Mouse (Mus musculus) liver, embryonic 12.5 days (tissue): ENCODE data around the gene Ccdc141. TPM values are rescaled to one million over a fixed set of nuclear protein-coding genes. Genes with fewer than 3 reads are reported as not detected.

Source experiments
- ATAC-seq: fragments of 200-750 bp; cut with Nextera tagmentation; 2 replicates; pipeline ENCODE4 v1.8.0; 2017; ENCODE audit warnings: moderate number of reproducible peaks, mild to moderate bottlenecking, moderate library complexity
- H3K27ac ChIP-seq: fragments of 300-500 bp; sonication (generic); 2 replicates; pipeline ENCODE4 v1.5.1; 2016; ENCODE audit warnings: mild to moderate bottlenecking
- H3K27me3 ChIP-seq: fragments of 300-500 bp; sonication (generic); replicated peaks from 2 replicates; pipeline ENCODE4 v1.6.1; 2016; ENCODE audit warnings: mild to moderate bottlenecking, moderate library complexity
- H3K36me3 ChIP-seq: fragments of 300-500 bp; sonication (generic); 2 replicates; pipeline ENCODE4 v1.6.1; 2016; ENCODE audit warnings: mild to moderate bottlenecking, moderate library complexity
- H3K4me1 ChIP-seq: fragments of 300-500 bp; sonication (generic); 2 replicates; pipeline ENCODE4 v1.6.1; 2016
- H3K4me2 ChIP-seq: fragments of 300-500 bp; sonication (generic); 2 replicates; pipeline ENCODE4 v1.6.1; 2016; ENCODE audit warnings: mild to moderate bottlenecking, moderate library complexity
- H3K4me3 ChIP-seq: fragments of 300-500 bp; sonication (generic); 2 replicates; pipeline ENCODE4 v1.5.1; 2016; ENCODE audit warnings: mild to moderate bottlenecking, moderate library complexity
- H3K9ac ChIP-seq: fragments of 300-500 bp; sonication (generic); 2 replicates; pipeline ENCODE4 v1.6.1; 2016; ENCODE audit warnings: mild to moderate bottlenecking, moderate library complexity
- H3K9me3 ChIP-seq: fragments of 300-500 bp; sonication (generic); replicated peaks from 2 replicates; pipeline ENCODE4 v1.6.1; 2016; ENCODE audit warnings: mild to moderate bottlenecking, moderate library complexity
- WGBS: fragments of 180-500 bp; shearing (Covaris S2); methylation state at CpG from one replicate; pipeline ENCODE4 v1.1.7; 2016; ENCODE audit not compliant: insufficient replicate concordance; 5-methylcytosine and 5-hydroxymethylcytosine counted together
- polyA plus RNA-seq: library from polyadenylated mRNA; unstranded; fragments of >200 nt; fragmentation: Nextera tagmentation; extraction: Ambion mirVana; gene quantifications from 2 replicates; pipeline ENCODE4 v1.2.1, GENCODE M21; 2016

The Ccdc141 gene
- polyA plus RNA-seq, 1 experiment from 2014 or later, result 1.9 TPM

DNA sequence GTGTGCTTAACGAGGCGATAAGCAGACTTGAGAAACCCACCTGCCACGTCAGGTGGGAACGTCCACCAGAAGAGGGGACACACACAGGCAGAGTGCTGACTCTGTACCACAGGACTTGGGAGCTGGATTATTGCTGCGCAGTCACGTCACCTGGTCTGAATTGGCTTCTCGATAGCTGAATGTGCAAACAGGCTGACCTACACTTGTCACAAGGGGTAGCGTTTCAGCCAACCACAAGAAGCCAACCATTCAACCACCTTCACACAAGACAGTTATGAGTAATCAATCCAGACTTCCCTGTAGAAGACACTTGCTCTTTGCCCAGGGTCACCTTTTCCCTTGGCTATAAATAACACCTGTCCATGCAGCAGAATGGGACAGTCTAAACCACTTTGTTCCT, 56.6 kb downstream of the Ccdc141 start:
- Histone ChIP-seq H3K36me3 (no peaks in the 10 kb centered on the region), H3K9ac (no peak overlapping the region), H3K4me3 (no peak overlapping the region), H3K27me3 (no peaks in the 10 kb centered on the region), H3K4me2 (no peak overlapping the region), H3K9me3 (no peaks in the 10 kb centered on the region), H3K4me1 (no peaks in the 10 kb centered on the region), H3K27ac (no peak overlapping the region)
- ATAC-seq, result no peak
- whole genome bisulfite sequencing, result 65% methylated on average over 8 of the region's 8 CpGs

DNA sequence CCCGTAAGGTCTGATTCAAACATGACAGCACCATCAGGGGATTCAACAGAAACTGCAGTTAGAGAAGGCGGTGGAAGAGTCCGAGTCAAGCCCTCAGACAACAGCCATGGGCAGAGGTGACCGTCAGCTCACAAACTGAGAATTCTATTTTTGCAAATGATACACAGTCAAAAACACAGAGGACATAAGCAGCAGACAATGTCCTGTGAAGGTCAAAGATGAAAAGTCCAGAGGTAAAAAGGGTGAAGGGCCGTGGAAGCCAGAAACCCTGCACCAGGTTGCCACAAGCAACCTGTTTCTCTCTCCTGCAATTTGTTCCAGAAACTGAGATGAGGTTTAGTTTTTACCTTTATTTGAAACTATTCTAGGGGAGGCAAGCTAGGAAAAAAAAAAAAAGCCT, 57.4 kb downstream of the Ccdc141 start:
- WGBS, result 77% methylated on average over 5 of the region's 5 CpGs
- no peak overlapping the region for H3K4me3 ChIP-seq
- H3K4me2 ChIP-seq, result no peak overlapping the region
- no peaks in the 10 kb centered on the region for H3K36me3 ChIP-seq
- H3K9ac ChIP-seq, result no peak overlapping the region
- no peaks in the 10 kb centered on the region for H3K9me3 ChIP-seq
- H3K27ac ChIP-seq, result no peak overlapping the region
- ATAC-seq, result no peak
- H3K4me1 ChIP-seq, result no peaks in the 10 kb centered on the region
- no peaks in the 10 kb centered on the region for H3K27me3 ChIP-seq

DNA sequence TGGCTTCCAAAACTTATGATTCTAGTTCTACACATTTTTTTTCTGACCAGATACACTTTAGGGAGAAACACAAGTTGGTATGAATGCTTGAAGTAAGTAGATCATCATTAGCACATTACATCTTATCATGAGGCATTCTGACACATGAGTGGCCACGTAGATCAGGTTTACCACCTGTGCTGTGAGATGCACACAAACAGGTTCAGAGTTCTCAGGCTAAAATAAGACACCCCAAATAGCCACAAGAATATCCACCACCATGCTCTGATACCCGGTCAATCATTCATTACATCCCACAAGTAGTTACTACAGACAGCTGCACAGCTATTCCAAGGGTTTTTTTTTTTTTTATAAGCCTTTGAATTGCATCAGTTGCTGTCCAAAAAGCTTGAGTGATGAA, 59.3 kb downstream of the Ccdc141 start:
- Histone ChIP-seq H3K36me3 (no peaks in the 10 kb centered on the region), H3K27me3 (no peaks in the 10 kb centered on the region), H3K9me3 (no peaks in the 10 kb centered on the region), H3K4me2 (no peak overlapping the region), H3K4me3 (no peak overlapping the region), H3K9ac (no peak overlapping the region), H3K27ac (no peak overlapping the region), H3K4me1 (no peaks in the 10 kb centered on the region)
- 51% methylated on average over 2 of the region's 2 CpGs for whole genome bisulfite sequencing
- ATAC-seq, result no peak

GRCm38 (mm10) chr2:77110365-77110764, 60.1 kb downstream of the Ccdc141 start:
- Histone ChIP-seq H3K36me3 (no peaks in the 10 kb centered on the region), H3K4me1 (no peaks in the 10 kb centered on the region), H3K9ac (no peak overlapping the region), H3K9me3 (no peaks in the 10 kb centered on the region), H3K27ac (no peak overlapping the region), H3K4me2 (no peak overlapping the region), H3K4me3 (no peak overlapping the region), H3K27me3 (no peaks in the 10 kb centered on the region)
- 66% methylated on average over 4 of the region's 4 CpGs for WGBS
- no peak for ATAC-seq

DNA sequence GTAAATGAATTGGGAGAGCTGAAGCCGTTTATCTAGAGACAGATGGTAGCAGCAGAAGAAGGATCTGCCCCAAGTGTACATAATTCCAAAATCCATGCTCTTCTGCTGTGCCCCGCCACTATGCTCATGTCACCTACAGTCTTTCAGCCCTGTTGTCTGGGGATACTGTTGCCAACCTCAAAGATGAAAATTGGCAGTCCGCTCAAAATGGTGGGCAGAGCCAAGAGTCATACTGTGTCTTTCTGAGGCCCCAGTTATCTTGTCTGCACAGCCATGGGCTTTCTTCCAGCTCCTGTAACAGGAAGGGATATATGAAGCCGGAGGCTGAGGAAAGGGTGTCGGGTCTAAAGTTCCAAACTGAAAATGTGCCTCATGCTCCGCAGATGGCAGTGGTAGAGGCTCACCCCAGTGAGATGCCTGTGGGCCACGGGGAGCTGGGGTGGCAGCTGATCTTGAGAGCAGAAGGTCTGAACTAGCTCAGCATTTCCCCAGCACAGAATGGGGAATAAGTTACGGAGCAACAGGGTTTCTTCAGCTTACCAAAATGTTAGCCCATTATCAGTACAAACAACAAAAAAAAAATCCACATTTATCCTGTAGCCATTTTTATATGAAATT, 60.8 kb downstream of the Ccdc141 start:
- Histone ChIP-seq H3K36me3 (no peaks in the 10 kb centered on the region), H3K4me3 (no peak overlapping the region), H3K4me2 (no peak overlapping the region), H3K4me1 (no peaks in the 10 kb centered on the region), H3K9me3 (no peaks in the 10 kb centered on the region), H3K27ac (no peak overlapping the region), H3K9ac (no peak overlapping the region), H3K27me3 (no peaks in the 10 kb centered on the region)
- ATAC-seq, result no peak
- WGBS, result 67% methylated on average over 8 of the region's 8 CpGs

DNA sequence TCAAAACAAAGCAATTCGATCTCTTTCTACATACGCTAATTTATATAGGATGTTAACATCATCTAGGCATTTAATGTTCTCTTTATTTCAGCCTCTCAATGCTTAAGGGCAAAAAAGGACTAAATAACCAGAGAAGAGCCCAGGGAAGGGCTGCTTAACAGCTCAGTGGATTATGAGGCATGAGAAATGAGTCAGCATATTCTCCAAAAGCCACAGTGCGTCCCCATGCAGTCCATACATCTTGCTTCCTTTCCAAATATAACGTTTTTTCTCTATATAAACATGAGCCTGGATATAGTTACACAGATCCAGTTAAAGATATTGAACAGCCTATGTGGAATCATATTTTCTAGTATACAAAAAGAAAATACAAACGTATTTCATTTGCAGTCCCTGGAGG, 61.9 kb downstream of the Ccdc141 start:
- ATAC-seq, result no peak
- Histone ChIP-seq H3K4me2 (no peak overlapping the region), H3K9me3 (no peaks in the 10 kb centered on the region), H3K4me3 (no peak overlapping the region), H3K27me3 (no peaks in the 10 kb centered on the region), H3K4me1 (no peaks in the 10 kb centered on the region), H3K36me3 (no peaks in the 10 kb centered on the region), H3K27ac (no peak overlapping the region), H3K9ac (no peak overlapping the region)
- WGBS, result 70% methylated on average over 5 of the region's 5 CpGs

DNA sequence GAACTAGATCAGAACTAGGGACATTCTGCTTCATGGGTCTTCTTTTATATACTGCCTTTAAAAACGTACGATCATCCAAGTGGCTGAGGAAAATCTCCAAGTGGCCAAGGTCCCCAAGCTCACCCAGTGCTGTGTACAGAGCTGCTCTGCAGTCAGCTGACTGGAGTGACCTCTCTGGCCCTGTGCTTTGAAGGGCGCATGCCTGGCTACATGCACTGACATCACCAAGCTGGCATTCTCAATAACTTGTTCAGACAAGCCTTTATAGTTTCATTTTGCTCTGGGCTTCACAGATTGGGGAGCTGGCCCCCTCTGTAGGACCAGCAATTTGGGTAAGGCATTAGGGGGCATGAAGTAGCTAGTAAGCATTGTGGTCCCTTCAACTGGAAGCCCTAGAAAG, 64.3 kb downstream of the Ccdc141 start:
- H3K9ac ChIP-seq, result no peak overlapping the region
- ATAC-seq, result no peak
- no peaks in the 10 kb centered on the region for H3K27me3 ChIP-seq
- H3K4me1 ChIP-seq, result no peaks in the 10 kb centered on the region
- no peak overlapping the region for H3K4me2 ChIP-seq
- H3K27ac ChIP-seq, result no peak overlapping the region
- WGBS, result 77% methylated on average over 3 of the region's 3 CpGs
- no peaks in the 10 kb centered on the region for H3K36me3 ChIP-seq
- no peaks in the 10 kb centered on the region for H3K9me3 ChIP-seq
- H3K4me3 ChIP-seq, result no peak overlapping the region

DNA sequence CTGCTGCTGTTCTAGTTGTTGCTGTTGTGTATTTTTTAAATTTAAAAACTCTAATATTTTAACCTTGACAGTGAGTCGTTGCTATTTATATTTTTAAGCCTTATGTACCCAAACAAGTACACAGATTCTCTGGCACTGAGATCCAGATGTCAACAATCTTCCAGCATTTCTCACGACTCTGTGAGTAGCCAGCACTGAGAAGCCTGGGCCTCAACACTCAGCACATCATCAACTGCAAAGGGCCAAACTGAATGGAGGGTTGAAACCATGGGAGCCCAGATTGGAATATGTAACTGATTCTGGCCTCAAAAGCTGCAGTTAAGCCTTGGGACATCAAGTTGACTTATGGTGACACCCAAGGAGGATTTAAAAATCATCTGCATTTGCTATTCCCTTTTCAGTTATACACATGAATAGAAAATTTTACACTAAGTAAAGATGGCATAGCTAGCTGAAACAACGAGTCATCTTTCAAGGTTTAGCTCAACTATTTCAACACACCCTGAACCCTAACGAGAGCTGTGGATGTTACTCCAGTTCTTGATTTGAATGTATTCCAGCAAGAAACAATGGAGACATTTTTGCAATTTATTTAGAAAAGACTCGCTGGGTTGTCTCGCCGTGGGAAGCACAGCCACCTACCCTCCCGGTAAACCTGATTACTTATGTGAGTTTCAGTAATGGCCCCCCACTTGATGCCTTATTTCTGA, 65.3 kb downstream of the Ccdc141 start:
- Histone ChIP-seq H3K4me2 (no peak overlapping the region), H3K36me3 (no peaks in the 10 kb centered on the region), H3K27ac (no peak overlapping the region), H3K4me3 (no peak overlapping the region), H3K9ac (no peak overlapping the region), H3K27me3 (no peaks in the 10 kb centered on the region), H3K9me3 (no peaks in the 10 kb centered on the region), H3K4me1 (no peaks in the 10 kb centered on the region)
- no peak for ATAC-seq
- 80% methylated on average over 8 of the region's 8 CpGs for WGBS

DNA sequence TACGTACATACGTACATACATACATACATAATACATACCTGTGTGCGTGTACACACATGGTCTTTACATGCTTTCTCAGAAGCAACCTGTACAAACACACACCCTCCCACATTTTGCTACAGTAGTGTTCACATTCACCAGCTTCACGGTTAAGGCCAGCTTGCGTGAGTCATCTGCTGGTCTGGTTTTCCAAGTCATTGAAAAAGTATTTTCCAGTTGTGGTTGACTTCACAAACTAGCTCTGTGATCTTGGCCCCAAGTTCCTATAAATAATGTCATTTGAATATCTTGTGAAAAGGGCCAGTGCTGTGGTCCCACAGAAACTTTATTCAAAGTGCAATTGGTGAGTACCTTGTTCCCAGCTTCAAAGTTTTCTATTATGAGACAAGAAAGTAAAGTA, 67.9 kb downstream of the Ccdc141 start:
- H3K27ac ChIP-seq, result no peak overlapping the region
- no peaks in the 10 kb centered on the region for H3K4me1 ChIP-seq
- no peak overlapping the region for H3K4me2 ChIP-seq
- no peak overlapping the region for H3K4me3 ChIP-seq
- no peak overlapping the region for H3K9ac ChIP-seq
- H3K9me3 ChIP-seq, result no peaks in the 10 kb centered on the region
- no peaks in the 10 kb centered on the region for H3K36me3 ChIP-seq
- ATAC-seq, result no peak
- H3K27me3 ChIP-seq, result no peaks in the 10 kb centered on the region
- WGBS, result 89% methylated on average over 5 of the region's 5 CpGs

- H3K4me2 ChIP-seq, result no peak overlapping the region
- WGBS, result 73% methylated on average over 2 of the region's 2 CpGs
- H3K4me3 ChIP-seq, result no peak overlapping the region
- no peak overlapping the region for H3K27ac ChIP-seq
- H3K36me3 ChIP-seq, result no peaks in the 10 kb centered on the region
- no peak for ATAC-seq
- H3K9me3 ChIP-seq, result no peaks in the 10 kb centered on the region
- H3K9ac ChIP-seq, result no peak overlapping the region
- H3K27me3 ChIP-seq, result no peaks in the 10 kb centered on the region
- H3K4me1 ChIP-seq, result no peaks in the 10 kb centered on the region
Measured at GRCm38 (mm10) chr2:77099814-77100213, 70.6 kb downstream of the Ccdc141 start.

GRCm38 (mm10) chr2:77098769-77099168, 71.7 kb downstream of the Ccdc141 start:
- Histone ChIP-seq H3K9ac (no peak overlapping the region), H3K4me2 (no peak overlapping the region), H3K4me3 (no peak overlapping the region), H3K27me3 (no peaks in the 10 kb centered on the region), H3K27ac (no peak overlapping the region), H3K9me3 (no peaks in the 10 kb centered on the region), H3K4me1 (no peaks in the 10 kb centered on the region), H3K36me3 (no peaks in the 10 kb centered on the region)
- ATAC-seq, result no peak
- 65% methylated on average over 3 of the region's 3 CpGs for WGBS

- whole genome bisulfite sequencing, result 71% methylated on average over 4 of the region's 4 CpGs
- no peak overlapping the region for H3K9ac ChIP-seq
- no peaks in the 10 kb centered on the region for H3K9me3 ChIP-seq
- no peak for ATAC-seq
- H3K36me3 ChIP-seq, result no peaks in the 10 kb centered on the region
- H3K4me3 ChIP-seq, result no peak overlapping the region
- H3K4me1 ChIP-seq, result no peaks in the 10 kb centered on the region
- no peak overlapping the region for H3K27ac ChIP-seq
- no peak overlapping the region for H3K4me2 ChIP-seq
- no peaks in the 10 kb centered on the region for H3K27me3 ChIP-seq
Measured at GRCm38 (mm10) chr2:77091749-77092148, 78.7 kb downstream of the Ccdc141 start.

GRCm38 (mm10) chr2:77085313-77085712, 85.1 kb downstream of the Ccdc141 start:
- no peaks in the 10 kb centered on the region for H3K27me3 ChIP-seq
- ATAC-seq, result no peak
- no peak overlapping the region for H3K27ac ChIP-seq
- no peaks in the 10 kb centered on the region for H3K36me3 ChIP-seq
- H3K4me2 ChIP-seq, result no peak overlapping the region
- no peaks in the 10 kb centered on the region for H3K9me3 ChIP-seq
- no peak overlapping the region for H3K4me3 ChIP-seq
- no peaks in the 10 kb centered on the region for H3K4me1 ChIP-seq
- H3K9ac ChIP-seq, result no peak overlapping the region
